Mouse (Mus musculus): ENCODE data around the gene Fgf10. TPM values are rescaled to one million over a fixed set of nuclear protein-coding genes. Genes with fewer than 3 reads are reported as not detected.

Fgf10 gene
- total and polyA plus RNA-seq, 3 experiments = not detected

GRCm38 (mm10) chr13:118800176-118800575, 130.6 kb downstream of the Fgf10 start:
- no peaks in the 10 kb centered on the region for H3K79me2 ChIP-seq (ENCODE audit: control insufficient read depth, insufficient read depth, low read length, poor library complexity)
- no peak for TF ChIP-seq KAT2A (conservative IDR thresholded peaks at IDR 0.05; ENCODE audit: low read depth, low read length)
- TF ChIP-seq TBP (IDR thresholded peaks at IDR 0.05; ENCODE audit: low read depth, low read length) = no peak
- no peak for TF ChIP-seq BHLHE40 (IDR thresholded peaks at IDR 0.05; ENCODE audit: borderline replicate concordance, low read depth, low read length)
- no peak for TF ChIP-seq E2F4 (IDR thresholded peaks at IDR 0.05; ENCODE audit: borderline replicate concordance, low read depth, low read length)
- no peak for TF ChIP-seq GATA1 (IDR thresholded peaks at IDR 0.05; ENCODE audit: low read depth, low read length)
- TF ChIP-seq ZC3H11A (IDR thresholded peaks at IDR 0.05; ENCODE audit: low read depth, low read length) = no peak
- no peak for TF ChIP-seq USF1 (IDR thresholded peaks at IDR 0.05; ENCODE audit: low read depth, low read length)
- no peak for TF ChIP-seq TAL1 (IDR thresholded peaks at IDR 0.05; ENCODE audit: low read length)
- TF ChIP-seq NRF1 (IDR thresholded peaks at IDR 0.05; ENCODE audit: insufficient read depth, low read depth, low read length, poor library complexity, severe bottlenecking) = no peak
- no peak for TF ChIP-seq UBTF (IDR thresholded peaks at IDR 0.05; ENCODE audit: borderline replicate concordance, insufficient read depth, low read depth, low read length)
- TF ChIP-seq MAFK (IDR thresholded peaks at IDR 0.05; ENCODE audit: borderline replicate concordance, low read depth, low read length) = no peak
- no peak for TF ChIP-seq POLR2AphosphoS5 (IDR thresholded peaks at IDR 0.05; ENCODE audit: borderline replicate concordance, low read depth, low read length)
- no peak for TF ChIP-seq MXI1 (IDR thresholded peaks at IDR 0.05; ENCODE audit: low read depth, low read length)
- TF ChIP-seq GABPA (IDR thresholded peaks at IDR 0.05; ENCODE audit: low read depth, low read length) = no peak
- no peak for TF ChIP-seq USF2 (IDR thresholded peaks at IDR 0.05; ENCODE audit: borderline replicate concordance in 1 of 2, insufficient read depth in 1 of 2, low read depth in 1 of 2, low read length in 2 of 2)
- no peak for TF ChIP-seq ZNF384 (IDR thresholded peaks at IDR 0.05; ENCODE audit: low read depth, low read length)
- TF ChIP-seq ZMIZ1 (IDR thresholded peaks at IDR 0.05; ENCODE audit: low read depth, low read length) = no peak
- DNase-seq (ENCODE audit: low read depth, low spot score) = no peak

DNA sequence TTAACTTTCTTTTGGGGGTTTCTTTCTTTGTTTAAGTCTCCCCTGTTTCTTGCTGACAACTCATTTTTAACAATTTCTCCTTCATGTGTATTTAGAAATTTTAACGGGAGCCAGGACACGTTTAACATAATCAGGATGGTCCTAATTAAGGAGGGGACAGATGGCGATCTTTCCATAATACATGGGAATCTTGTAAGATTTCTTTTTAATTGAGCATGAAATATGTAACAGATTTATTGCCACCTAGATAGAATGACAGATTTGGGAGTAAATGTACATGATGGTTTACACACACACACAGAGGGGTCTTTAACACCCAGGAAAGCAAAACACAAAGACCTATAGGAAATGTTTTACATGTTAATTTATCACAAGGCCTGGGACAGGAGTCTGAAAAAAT, 137.1 kb downstream of the Fgf10 start:
- Histone ChIP-seq H3K36me3 (ENCODE audit: control insufficient read depth in 1 of 2, insufficient read depth in 2 of 2, low read length in 2 of 2) (no peaks in the 10 kb centered on the region), H3K79me2 (ENCODE audit: control insufficient read depth, insufficient read depth, low read length, poor library complexity) (no peaks in the 10 kb centered on the region), H3K27ac (ENCODE audit: control insufficient read depth, low read depth, low read length) (no peak overlapping the region), H3K9me3 (replicated peaks; ENCODE audit: insufficient read depth, low read length) (no peaks in the 10 kb centered on the region), H3K27me3 (ENCODE audit: control insufficient read depth in 1 of 2, insufficient read depth in 2 of 2, low read length in 2 of 2) (no peaks in the 10 kb centered on the region), H3K9ac (ENCODE audit: control insufficient read depth, low read depth, low read length, poor library complexity, severe bottlenecking) (no peak overlapping the region), H3K4me3 (ENCODE audit: control insufficient read depth in 1 of 2, insufficient read depth in 1 of 2, low read depth in 2 of 2, low read length in 2 of 2) (no peak overlapping the region), H3K4me1 (ENCODE audit: control insufficient read depth in 1 of 2, insufficient read depth in 2 of 2, low read length in 2 of 2) (no peaks in the 10 kb centered on the region)
- DNase-seq (ENCODE audit: low read depth, low spot score) = no peak
- TF ChIP-seq HCFC1 (IDR thresholded peaks at IDR 0.05; ENCODE audit: low read depth, low read length) = no peak
- no peak for TF ChIP-seq CHD1 (IDR thresholded peaks at IDR 0.05; ENCODE audit: low read depth, low read length)
- TF ChIP-seq POLR2AphosphoS5 (IDR thresholded peaks at IDR 0.05; ENCODE audit: borderline replicate concordance, low read depth, low read length) = no peak
- no peak for TF ChIP-seq MXI1 (IDR thresholded peaks at IDR 0.05; ENCODE audit: low read depth, low read length)
- TF ChIP-seq GATA1 (IDR thresholded peaks at IDR 0.05; ENCODE audit: low read depth, low read length) = no peak
- TF ChIP-seq ELF1 (IDR thresholded peaks at IDR 0.05; ENCODE audit: low read depth, low read length) = no peak
- TF ChIP-seq MEF2A (IDR thresholded peaks at IDR 0.05; ENCODE audit: extremely low read depth, insufficient replicate concordance, low read depth, low read length, poor library complexity, severe bottlenecking) = no peak
- TF ChIP-seq MAFK (IDR thresholded peaks at IDR 0.05; ENCODE audit: borderline replicate concordance, low read depth, low read length) = no peak
- no peak for TF ChIP-seq NELFE (IDR thresholded peaks at IDR 0.05; ENCODE audit: low read depth, low read length)
- TF ChIP-seq RAD21 (IDR thresholded peaks at IDR 0.05; ENCODE audit: low read depth, low read length) = no peak
- TF ChIP-seq TCF12 (IDR thresholded peaks at IDR 0.05; ENCODE audit: low read depth, low read length) = no peak
- no peak for TF ChIP-seq USF2 (IDR thresholded peaks at IDR 0.05; ENCODE audit: borderline replicate concordance in 1 of 2, insufficient read depth in 1 of 2, low read depth in 1 of 2, low read length in 2 of 2)
- TF ChIP-seq ZMIZ1 (IDR thresholded peaks at IDR 0.05; ENCODE audit: low read depth, low read length) = no peak
- TF ChIP-seq ZNF384 (IDR thresholded peaks at IDR 0.05; ENCODE audit: low read depth, low read length) = no peak
- no peak for TF ChIP-seq SIN3A (IDR thresholded peaks at IDR 0.05; ENCODE audit: low read length)
- no peak for TF ChIP-seq EP300 (IDR thresholded peaks at IDR 0.05; ENCODE audit: low read depth in 1 of 2, low read length in 2 of 2)
- no peak for TF ChIP-seq E2F4 (IDR thresholded peaks at IDR 0.05; ENCODE audit: borderline replicate concordance, low read depth, low read length)

More at GRCm38 (mm10) chr13:118800176-118800575, 130.6 kb downstream of the Fgf10 start:
- Histone ChIP-seq H3K27me3 (ENCODE audit: control insufficient read depth in 1 of 2, insufficient read depth in 2 of 2, low read length in 2 of 2) (no peaks in the 10 kb centered on the region), H3K9me3 (replicated peaks; ENCODE audit: insufficient read depth, low read length) (no peaks in the 10 kb centered on the region), H3K9ac (ENCODE audit: control insufficient read depth, low read depth, low read length, poor library complexity, severe bottlenecking) (no peak overlapping the region), H3K36me3 (ENCODE audit: control insufficient read depth in 1 of 2, insufficient read depth in 2 of 2, low read length in 2 of 2) (no peaks in the 10 kb centered on the region), H3K4me3 (ENCODE audit: control insufficient read depth in 1 of 2, insufficient read depth in 1 of 2, low read depth in 2 of 2, low read length in 2 of 2) (no peak overlapping the region), H3K27ac (ENCODE audit: control insufficient read depth, low read depth, low read length) (no peak overlapping the region), H3K4me1 (ENCODE audit: control insufficient read depth in 1 of 2, insufficient read depth in 2 of 2, low read length in 2 of 2) (no peaks in the 10 kb centered on the region)
